Comparison of ENCODE assay signal across 8 mouse cellular contexts in the genomic region with DNA sequence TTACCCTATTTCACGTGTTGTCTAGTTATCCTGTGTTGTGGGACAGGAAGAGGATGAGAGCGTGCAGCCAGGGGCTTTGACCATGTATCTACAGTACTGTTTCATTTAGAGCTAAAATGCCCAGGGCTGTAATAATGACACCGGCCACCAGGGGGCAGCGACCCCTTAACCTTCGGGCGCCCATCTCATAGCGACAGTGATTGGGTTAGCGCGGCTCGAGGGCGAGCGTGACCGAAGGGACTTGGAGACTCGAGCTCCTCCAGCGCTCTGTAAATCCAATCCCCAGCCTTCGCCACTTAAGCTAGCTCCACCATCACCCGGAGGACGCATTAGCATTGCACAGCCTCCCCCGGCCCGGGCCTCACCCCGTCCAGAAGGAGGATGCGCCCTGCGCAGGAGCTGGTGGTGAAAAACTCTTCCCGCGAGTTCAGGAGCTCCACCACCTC. TPM values are rescaled to one million over a fixed set of nuclear protein-coding genes. Genes with fewer than 3 reads are reported as not detected.
DNase-seq lines count a peak whose midpoint lies in the region; ATAC-seq lines count a peak whose summit lies in the region.

A gene (plus strand): TSS at position 224 of the 446 bp plus-strand sequence.

- 1% methylated on average over 25 of the region's 25 CpGs for WGBS in intestine, embryonic 14.5 days

- H3K9ac ChIP-seq in intestine, embryonic 14.5 days (ENCODE audit: low read length): peak within 1 kb of the TSS; percentile 75

- no peaks in the 10 kb centered on the region for H3K27me3 ChIP-seq in intestine, embryonic 14.5 days (replicated peaks; ENCODE audit: control insufficient read depth, insufficient read depth, low read length)

- H3K4me2 ChIP-seq in intestine, embryonic 14.5 days (ENCODE audit: low read length): peak within 1 kb of the TSS; percentile 84

- H3K27ac ChIP-seq in intestine, embryonic 14.5 days (ENCODE audit: low read depth): peak within 1 kb of the TSS; percentile 89

- peak; percentile 90 to 98 for DNase-seq in adrenal gland, adult (ENCODE audit: inconsistent age in 2 of 2, low spot score in 1 of 2)
- peak; percentile 97 for DNase-seq in embryo, embryonic 10.5 days (ENCODE audit: low spot score)
- peak; percentile 75 for DNase-seq in gastrocnemius, postnatal 25 days
- peak; percentile 99 for DNase-seq in intestine, embryonic 14.5 days (ENCODE audit: low spot score)
- peak; percentile 90 to 93 for DNase-seq in left cerebral cortex, postnatal 14 days (ENCODE audit: low spot score in 2 of 2)
- DNase-seq in mesoderm, embryonic 11.5 days (ENCODE audit: low read depth, low spot score): peak; percentile 92
- DNase-seq in right cerebral cortex, postnatal 36 days (ENCODE audit: low spot score in 2 of 2): peak; percentile 85 to 88
- peak; percentile 84 for DNase-seq in yolk sac, embryonic 10.5 days (ENCODE audit: low spot score)

- peaks cover 27% of the 10 kb centered on the region for H3K36me3 ChIP-seq in intestine, embryonic 14.5 days (ENCODE audit: control insufficient read depth, insufficient read depth, low read length)

- intact Hi-C loops in left cerebral cortex, postnatal 14 days (cut with DNase I): loop anchor here (5.0 kb wide), 1 partner anchor 496 kb away; a partner anchor contains a TSS

- peak within 1 kb of the TSS; percentile 77 for H3K4me3 ChIP-seq in intestine, embryonic 14.5 days (ENCODE audit: low read depth, low read length)

- 0 out of 2 replicates have a peak, but pooled peaks cover 2% of the 10 kb centered on the region for H3K4me1 ChIP-seq in intestine, embryonic 14.5 days (replicated peaks; ENCODE audit: control insufficient read depth, insufficient read depth, low read length)

- ATAC-seq in intestine, embryonic 14.5 days (replicated peaks; ENCODE audit: low FRiP score, low TSS enrichment, low read depth): peak; percentile 91

- H3K9me3 ChIP-seq in intestine, embryonic 14.5 days (ENCODE audit: control insufficient read depth, low read length): no peaks in the 10 kb centered on the region

RNA-seq across cellular contexts. Expression of the gene that starts here (rescaled TPM):
- 10 to 100 TPM; 10.9 to 12.1 TPM for total RNA-seq in gastrocnemius, postnatal 25 days (2021)
- polyA plus RNA-seq in intestine, embryonic 14.5 days (2014; fragmentation: Nextera tagmentation; extraction: Ambion mirVana): 22.3 and 25.0 TPM in 2 replicates
- total RNA-seq in left cerebral cortex, postnatal 14 days (2021): 10 to 100 TPM; 21.1 to 23.7 TPM

Comparison
In these comparisons a context has a peak if more than half of its experiments do, and no peak if none do; other contexts are left out.
1. Peak in every context shown above with its lines: DNase-seq, ATAC-seq, H3K4me3 ChIP-seq and H3K27ac ChIP-seq.